Mouse (Mus musculus) liver, embryonic 12.5 days (tissue): Measurements from ENCODE around the gene Arap1. TPM values are rescaled to one million over a fixed set of nuclear protein-coding genes. Genes with fewer than 3 reads are reported as not detected.

Experiments
- polyA plus RNA-seq: library from polyadenylated mRNA; unstranded; fragments of >200 nt; fragmentation: Nextera tagmentation; extraction: Ambion mirVana; gene quantifications from 2 replicates; pipeline ENCODE4 v1.2.1, GENCODE M21; 2016

Gene Arap1
- polyA plus RNA-seq, 1 experiment from 2014 or later = 24.6 TPM

Other genes starting within 250 kb of the Arap1 start
- 4.7 and 5.7 TPM in 2 replicates for gene Atg16l2, start 45.8 kb upstream of the Arap1 start, polyA plus RNA-seq
- 76.9 and 79.5 TPM in 2 replicates for gene Stard10, start 31.0 kb upstream of the Arap1 start, polyA plus RNA-seq
- gene Gm45837, start 62.8 kb downstream of the Arap1 start, polyA plus RNA-seq = not detected in 2 replicates
- 11.9 and 12.0 TPM in 2 replicates for gene Pde2a, start 73.6 kb downstream of the Arap1 start, polyA plus RNA-seq
- 0.07 TPM in 1 of 2 replicates, not detected in the other for gene Art2b, start 237.5 kb downstream of the Arap1 start, polyA plus RNA-seq